Mouse (Mus musculus) hindbrain, embryonic 13.5 days (tissue): ENCODE results near the gene Slc25a4. TPM values are rescaled to one million over a fixed set of nuclear protein-coding genes. Genes with fewer than 3 reads are reported as not detected.
"Not testable (repeated sequence)": the region's sequence is repeated elsewhere in the genome, so short reads cannot be mapped to it uniquely, and the experiment has no call there.

Source experiments
- ATAC-seq: fragments of 200-750 bp; cut with Nextera tagmentation; 2 replicates; pipeline ENCODE4 v1.8.0; 2017; ENCODE audit warnings: moderate TSS enrichment; ENCODE audit not compliant: low FRiP score
- H3K27ac ChIP-seq: fragments of 300-500 bp; sonication (generic); 2 replicates; pipeline ENCODE4 v1.5.1; 2015; ENCODE audit warnings: inconsistent platforms, mild to moderate bottlenecking, moderate library complexity
- H3K27me3 ChIP-seq: fragments of 300-500 bp; sonication (generic); 2 replicates; pipeline ENCODE4 v1.6.1; 2015; ENCODE audit warnings: mild to moderate bottlenecking, inconsistent platforms
- H3K36me3 ChIP-seq: fragments of 300-500 bp; sonication (generic); 2 replicates; pipeline ENCODE4 v1.6.1; 2015; ENCODE audit warnings: mild to moderate bottlenecking, inconsistent platforms
- H3K4me1 ChIP-seq: fragments of 300-500 bp; sonication (generic); replicated peaks from 2 replicates; pipeline ENCODE4 v1.6.1; 2015; ENCODE audit warnings: inconsistent platforms
- H3K4me2 ChIP-seq: fragments of 300-500 bp; sonication (generic); 2 replicates; pipeline ENCODE4 v1.6.1; 2015; ENCODE audit warnings: inconsistent platforms, mild to moderate bottlenecking, moderate library complexity
- H3K4me3 ChIP-seq: fragments of 300-500 bp; sonication (generic); 2 replicates; pipeline ENCODE4 v1.5.1; 2015; ENCODE audit warnings: mild to moderate bottlenecking, inconsistent platforms
- H3K9ac ChIP-seq: fragments of 300-500 bp; sonication (generic); 2 replicates; pipeline ENCODE4 v1.6.1; 2015; ENCODE audit warnings: mild to moderate bottlenecking, inconsistent platforms
- H3K9me3 ChIP-seq: fragments of 300-500 bp; sonication (generic); 2 replicates; pipeline ENCODE4 v1.6.1; 2016; ENCODE audit warnings: inconsistent platforms
- WGBS: fragments of 180-500 bp; shearing (Covaris S2); methylation state at CpG from one replicate; pipeline ENCODE4 v1.1.7; 2015; 5-methylcytosine and 5-hydroxymethylcytosine counted together
- polyA plus RNA-seq: library from polyadenylated mRNA; unstranded; fragments of >200 nt; fragmentation: Nextera tagmentation; extraction: Ambion mirVana; gene quantifications from 2 replicates; pipeline ENCODE4 v1.2.1, GENCODE M21; 2015

Slc25a4 gene
- 799 and 807 TPM in 2 replicates for polyA plus RNA-seq

GRCm38 (mm10) chr8:46210404-46211315, at the start of gene Slc25a4:
Slc25a4 (minus strand) TSS chr8:46211284.
- WGBS = under 1% methylated on average over 73 of the region's 84 CpGs
- Histone ChIP-seq H3K36me3 (peaks cover 35% of the 10 kb centered on the region), H3K27me3 (peaks cover 12% of the 10 kb centered on the region; the same call in 1 of the 2 replicates), H3K9ac (peak within 1 kb of the TSS; percentile 94), H3K4me2 (peak within 1 kb of the TSS; percentile 91), H3K4me1 (peaks cover 40% of the 10 kb centered on the region), H3K4me3 (peak within 1 kb of the TSS; percentile 74), H3K9me3 (no peaks in the 10 kb centered on the region), H3K27ac (peak within 1 kb of the TSS; percentile 99)
- ATAC-seq = peak; percentile 97

- no peak overlapping the region for H3K4me2 ChIP-seq
- WGBS = 31% methylated on average over 19 of the region's 19 CpGs
- no peaks in the 10 kb centered on the region for H3K4me1 ChIP-seq
- H3K4me3 ChIP-seq = no peak overlapping the region
- H3K27me3 ChIP-seq = peaks cover 3% of the 10 kb centered on the region; the same call in 1 of the 2 replicates
- no peak overlapping the region for H3K9ac ChIP-seq
- H3K9me3 ChIP-seq = 0 out of 2 replicates have a peak, but pooled peaks cover 3% of the 10 kb centered on the region
- ATAC-seq = no peak
- no peak overlapping the region for H3K27ac ChIP-seq
- no peaks in the 10 kb centered on the region for H3K36me3 ChIP-seq
Observed at GRCm38 (mm10) chr8:46257921-46258682, 47.0 kb upstream of the Slc25a4 start.

GRCm38 (mm10) chr8:46252456-46252855, 41.4 kb upstream of the Slc25a4 start:
- Histone ChIP-seq H3K27ac (no peak overlapping the region), H3K27me3 (peaks cover 27% of the 10 kb centered on the region), H3K4me1 (peaks cover 6% of the 10 kb centered on the region; the same call in 1 of the 2 replicates), H3K9ac (0 out of 2 replicates have a peak overlapping the region, but pooled peaks have one; percentile 43), H3K36me3 (no peaks in the 10 kb centered on the region), H3K4me2 (peak overlapping the region; percentile 26; the same call in 1 of the 2 replicates), H3K9me3 (no peaks in the 10 kb centered on the region), H3K4me3 (no peak overlapping the region)
- 69% methylated on average over 13 of the region's 13 CpGs for WGBS
- ATAC-seq = no peak

- no peak overlapping the region for H3K27ac ChIP-seq
- H3K27me3 ChIP-seq = peaks cover 31% of the 10 kb centered on the region
- ATAC-seq = no peak
- 20% methylated on average over 10 of the region's 10 CpGs for WGBS
- H3K4me2 ChIP-seq = peak overlapping the region; percentile 43
- no peaks in the 10 kb centered on the region for H3K9me3 ChIP-seq
- H3K9ac ChIP-seq = peak overlapping the region; percentile 1; the same call in 1 of the 2 replicates
- H3K36me3 ChIP-seq = no peaks in the 10 kb centered on the region
- peaks cover 6% of the 10 kb centered on the region for H3K4me1 ChIP-seq
- H3K4me3 ChIP-seq = no peak overlapping the region; the same call in 1 of the 2 replicates
Observed at GRCm38 (mm10) chr8:46251561-46251960, 40.5 kb upstream of the Slc25a4 start.

GRCm38 (mm10) chr8:46246346-46246745, 35.3 kb upstream of the Slc25a4 start:
- no peak for ATAC-seq
- Histone ChIP-seq H3K4me1 (peaks cover 2% of the 10 kb centered on the region), H3K36me3 (no peaks in the 10 kb centered on the region), H3K4me2 (no peak overlapping the region), H3K9ac (no peak overlapping the region), H3K4me3 (no peak overlapping the region), H3K27me3 (peaks cover 52% of the 10 kb centered on the region), H3K9me3 (no peaks in the 10 kb centered on the region), H3K27ac (no peak overlapping the region)
- WGBS = 12% methylated on average over 11 of the region's 11 CpGs

- H3K9ac ChIP-seq = no peak overlapping the region
Observed at GRCm38 (mm10) chr8:46242946-46243345, 31.9 kb upstream of the Slc25a4 start.

GRCm38 (mm10) chr8:46241568-46242374, 30.7 kb upstream of the Slc25a4 start:
- Histone ChIP-seq H3K9ac (no peak overlapping the region), H3K27ac (no peak overlapping the region), H3K4me2 (no peak overlapping the region), H3K4me3 (no peak overlapping the region), H3K4me1 (no peaks in the 10 kb centered on the region; the same call in 1 of the 2 replicates), H3K9me3 (no peaks in the 10 kb centered on the region), H3K36me3 (no peaks in the 10 kb centered on the region), H3K27me3 (peaks cover 39% of the 10 kb centered on the region)
- WGBS = 36% methylated on average over 13 of the region's 13 CpGs
- peak; percentile 80 for ATAC-seq

More at GRCm38 (mm10) chr8:46242946-46243345, 31.9 kb upstream of the Slc25a4 start:
- Histone ChIP-seq H3K27ac (no peak overlapping the region), H3K4me1 (no peaks in the 10 kb centered on the region; the same call in 1 of the 2 replicates), H3K27me3 (peaks cover 47% of the 10 kb centered on the region), H3K4me3 (no peak overlapping the region), H3K36me3 (no peaks in the 10 kb centered on the region), H3K4me2 (no peak overlapping the region), H3K9me3 (no peaks in the 10 kb centered on the region)
- no peak for ATAC-seq
- WGBS = 47% methylated on average over 7 of the region's 7 CpGs

GRCm38 (mm10) chr8:46236441-46237223, 25.5 kb upstream of the Slc25a4 start:
- WGBS = 70% methylated on average over 7 of the region's 7 CpGs
- Histone ChIP-seq H3K4me3 (no peak overlapping the region), H3K27me3 (peaks cover 33% of the 10 kb centered on the region), H3K36me3 (no peaks in the 10 kb centered on the region), H3K4me2 (no peak overlapping the region), H3K9me3 (no peaks in the 10 kb centered on the region), H3K27ac (no peak overlapping the region), H3K4me1 (no peaks in the 10 kb centered on the region; the same call in 1 of the 2 replicates), H3K9ac (no peak overlapping the region)
- no peak for ATAC-seq

- H3K27me3 ChIP-seq = peaks cover 17% of the 10 kb centered on the region
- WGBS = 78% methylated on average over 4 of the region's 4 CpGs
Observed at GRCm38 (mm10) chr8:46234736-46235135, 23.7 kb upstream of the Slc25a4 start.

GRCm38 (mm10) chr8:46232798-46233197, 21.7 kb upstream of the Slc25a4 start:
- ATAC-seq = no peak
- no peak overlapping the region for H3K4me3 ChIP-seq
- H3K36me3 ChIP-seq = no peaks in the 10 kb centered on the region
- no peak overlapping the region for H3K27ac ChIP-seq
- no peaks in the 10 kb centered on the region for H3K9me3 ChIP-seq
- no peak overlapping the region for H3K9ac ChIP-seq
- WGBS = 50% methylated on average over 8 of the region's 8 CpGs
- 0 out of 2 replicates have a peak, but pooled peaks cover 12% of the 10 kb centered on the region for H3K27me3 ChIP-seq
- no peaks in the 10 kb centered on the region; the same call in 1 of the 2 replicates for H3K4me1 ChIP-seq
- no peak overlapping the region for H3K4me2 ChIP-seq

More at GRCm38 (mm10) chr8:46234736-46235135, 23.7 kb upstream of the Slc25a4 start:
- no peak overlapping the region for H3K27ac ChIP-seq
- H3K9ac ChIP-seq = no peak overlapping the region
- no peaks in the 10 kb centered on the region; the same call in 1 of the 2 replicates for H3K4me1 ChIP-seq
- no peak overlapping the region for H3K4me3 ChIP-seq
- ATAC-seq = no peak
- H3K4me2 ChIP-seq = no peak overlapping the region
- no peaks in the 10 kb centered on the region for H3K36me3 ChIP-seq
- H3K9me3 ChIP-seq = no peaks in the 10 kb centered on the region

GRCm38 (mm10) chr8:46231968-46232367, 20.9 kb upstream of the Slc25a4 start:
- H3K9me3 ChIP-seq, H3K4me2 ChIP-seq, H3K36me3 ChIP-seq, H3K4me1 ChIP-seq, ATAC-seq, H3K4me3 ChIP-seq, H3K9ac ChIP-seq, H3K27ac ChIP-seq: not testable (repeated sequence)
- 0 out of 2 replicates have a peak, but pooled peaks cover 12% of the 10 kb centered on the region for H3K27me3 ChIP-seq
- 81% methylated on average over 7 of the region's 7 CpGs for WGBS
